Mouse (Mus musculus) embryonic fibroblast, embryonic 13.5 days (primary cell): Measurements from ENCODE around the gene Gm17387.

Source experiments
- CTCF ChIP-seq: IDR thresholded peaks from 2 replicates; pipeline ENCODE4 v1.5.1; 2011; ENCODE audit warnings: mild to moderate bottlenecking, control low read depth, low read length, moderate library complexity, borderline replicate concordance; ENCODE audit not compliant: insufficient read depth
- POLR2A ChIP-seq: IDR thresholded peaks from 2 replicates; pipeline ENCODE4 v1.6.1; 2011; ENCODE audit warnings: low read depth, mild to moderate bottlenecking, control low read depth, low read length, moderate library complexity

- TF ChIP-seq POLR2A (no peak), CTCF (no peak)
Observed at GRCm38 (mm10) chr7:141030390-141030789, 1.5 kb downstream of the Gm17387 start.
